Mouse (Mus musculus) limb, embryonic 14.5 days (tissue): ENCODE results near the gene Hunk. TPM values are rescaled to one million over a fixed set of nuclear protein-coding genes. Genes with fewer than 3 reads are reported as not detected.
A peak's percentile ranks its signal among the peaks of the same experiment; 100 is the strongest.

Source experiments
- ATAC-seq: fragments of 200-750 bp; cut with Nextera tagmentation; 2 replicates; pipeline ENCODE4 v1.8.0; 2017; ENCODE audit warnings: low read depth, moderate number of reproducible peaks, moderate TSS enrichment; ENCODE audit not compliant: low FRiP score
- DNase-seq: peaks from one replicate; pipeline ENCODE4 v3.0.0-alpha.2; 2015; ENCODE audit warnings: low spot score
- H3K27ac ChIP-seq: fragments of 300-500 bp; sonication (generic); replicated peaks from 2 replicates; pipeline ENCODE4 v1.5.1; 2014; ENCODE audit warnings: low read depth, mild to moderate bottlenecking, low read length, moderate library complexity, mixed read lengths
- H3K27me3 ChIP-seq: fragments of 300-500 bp; sonication (generic); 2 replicates; pipeline ENCODE4 v1.6.1; 2014; ENCODE audit warnings: low read length, mixed read lengths; ENCODE audit not compliant: control insufficient read depth, insufficient read depth
- H3K36me3 ChIP-seq: fragments of 300-500 bp; sonication (generic); 2 replicates; pipeline ENCODE4 v1.6.1; 2014; ENCODE audit warnings: mild to moderate bottlenecking, low read length, moderate library complexity, mixed read lengths; ENCODE audit not compliant: control insufficient read depth, insufficient read depth
- H3K4me1 ChIP-seq: fragments of 300-500 bp; sonication (generic); 2 replicates; pipeline ENCODE4 v1.6.1; 2014; ENCODE audit warnings: antibody characterized with exemption, low read length, mixed read lengths; ENCODE audit not compliant: control insufficient read depth, insufficient read depth
- H3K4me2 ChIP-seq: fragments of 300-500 bp; sonication (generic); replicated peaks from 2 replicates; pipeline ENCODE4 v1.6.1; 2014; ENCODE audit warnings: low read depth, mild to moderate bottlenecking, low read length, moderate library complexity; ENCODE audit not compliant: severe bottlenecking
- H3K4me3 ChIP-seq: fragments of 300-500 bp; sonication (generic); replicated peaks from 2 replicates; pipeline ENCODE4 v1.5.1; 2014; ENCODE audit warnings: low read length
- H3K9ac ChIP-seq: fragments of 300-500 bp; sonication (generic); 2 replicates; pipeline ENCODE4 v1.6.1; 2014; ENCODE audit warnings: mild to moderate bottlenecking, low read depth, low read length, moderate library complexity; ENCODE audit not compliant: severe bottlenecking
- H3K9me3 ChIP-seq: fragments of 300-500 bp; sonication (generic); 2 replicates; pipeline ENCODE4 v1.6.1; 2016; ENCODE audit warnings: low read length; ENCODE audit not compliant: control insufficient read depth
- POLR2A ChIP-seq: fragments of 200-500 bp; IDR thresholded peaks from 2 replicates; pipeline ENCODE4 v1.8.0; 2012; ENCODE audit warnings: inconsistent platforms, mild to moderate bottlenecking, moderate library complexity, borderline replicate concordance; ENCODE audit not compliant: insufficient read depth, insufficient read length; ENCODE audit errors: extremely low read depth
- whole genome bisulfite sequencing: fragments of 180-500 bp; shearing (Covaris S2); extraction: QIAGEN DNeasy Blood & Tissue Kit; methylation state at CpG from one replicate; pipeline ENCODE4 v1.1.7; 2014; 5-methylcytosine and 5-hydroxymethylcytosine counted together
- polyA plus RNA-seq, 2 experiments: library from polyadenylated mRNA; depleted of rRNA in 1 of 2; stranded (reverse) in 1 of 2; unstranded in 1 of 2; fragments of >200 nt; fragmentation: Nextera tagmentation in 1 of 2; extraction: Ambion mirVana in 1 of 2; gene quantifications; 2 replicates each; pipeline versions ENCODE4 v1.2.1 to v1.2.3; 2012 to 2014

Hunk gene
- polyA plus RNA-seq, 2 experiments, result 14.1 to 19.9 TPM

DNA sequence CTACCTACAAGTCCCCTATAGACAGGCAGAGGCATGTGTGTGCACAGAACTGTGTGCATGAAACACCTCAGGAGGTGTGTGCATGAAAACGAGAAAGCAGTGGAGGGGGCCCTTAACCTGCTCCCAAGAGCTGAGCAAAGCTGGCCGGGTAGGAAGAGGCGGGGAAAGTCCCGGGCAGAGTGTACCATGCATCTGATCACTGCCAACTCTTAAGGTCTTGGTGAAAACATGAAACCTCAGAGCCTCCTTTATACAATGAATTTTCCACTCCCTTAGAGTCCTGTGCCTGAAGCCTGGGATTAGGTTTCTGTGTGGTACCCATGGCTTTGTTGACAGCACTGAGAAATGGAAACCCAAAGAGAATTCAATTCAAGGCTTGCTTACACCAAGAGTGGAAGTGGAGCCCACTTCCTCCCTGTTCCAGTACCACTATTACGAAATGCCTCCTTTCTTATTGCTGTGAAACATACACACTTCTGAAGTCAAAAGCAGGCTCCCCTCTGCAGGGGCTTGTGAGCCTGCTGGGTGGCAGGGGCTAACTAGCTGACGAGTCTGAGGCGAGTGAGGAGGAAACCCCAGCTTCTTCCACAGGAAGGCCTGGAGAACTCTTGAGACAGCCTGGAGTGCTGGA lies 70.8 kb downstream of the Hunk start:
- H3K9me3 ChIP-seq, result no peaks in the 10 kb centered on the region
- no peak overlapping the region for H3K4me3 ChIP-seq
- H3K27me3 ChIP-seq, result no peaks in the 10 kb centered on the region
- no peak overlapping the region for H3K9ac ChIP-seq
- H3K36me3 ChIP-seq, result peaks cover 37% of the 10 kb centered on the region
- H3K27ac ChIP-seq, result no peak overlapping the region
- H3K4me1 ChIP-seq, result peaks cover 54% of the 10 kb centered on the region
- 65% methylated on average over 7 of the region's 7 CpGs for WGBS
- DNase-seq (no peak), ATAC-seq (no peak)
- no peak overlapping the region for H3K4me2 ChIP-seq
- no peak for TF ChIP-seq POLR2A

DNA sequence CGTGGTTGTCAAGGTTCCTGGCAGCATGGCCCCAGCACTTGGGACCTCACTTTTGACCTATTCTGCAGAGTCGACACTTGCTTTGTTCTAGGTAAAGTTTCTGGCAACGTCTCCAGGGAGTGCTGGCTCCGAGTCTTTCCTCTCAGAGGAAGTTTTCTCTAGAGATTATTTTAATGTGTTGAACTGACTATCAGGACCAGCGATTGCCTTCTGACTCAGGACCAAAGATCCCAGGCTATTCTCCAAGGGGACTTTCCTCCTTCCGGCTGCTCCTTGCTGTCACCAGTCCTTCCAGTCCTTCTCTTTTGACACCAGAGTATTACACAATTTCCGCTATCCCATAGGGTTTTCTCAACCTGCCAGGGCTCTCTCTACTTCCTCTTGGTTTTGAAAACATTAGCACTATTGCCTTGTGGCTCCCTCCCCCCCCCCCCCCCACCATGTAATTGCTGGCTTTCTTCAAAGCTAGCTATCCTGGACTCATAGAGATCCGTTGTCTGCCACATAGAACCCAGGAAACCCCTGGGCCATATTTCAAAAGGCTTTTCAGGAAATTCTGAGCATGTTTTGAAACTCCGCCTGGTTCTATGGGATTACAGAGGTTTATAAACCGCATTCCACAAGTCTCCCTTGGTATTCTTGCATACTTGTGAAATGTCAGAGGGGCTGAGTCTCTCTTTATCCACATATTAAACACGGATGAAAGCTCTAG lies 73.2 kb downstream of the Hunk start:
- ATAC-seq (peak; percentile 58), DNase-seq (peak; percentile 80)
- H3K4me3 ChIP-seq, result no peak overlapping the region
- H3K4me2 ChIP-seq, result no peak overlapping the region
- H3K27me3 ChIP-seq, result no peaks in the 10 kb centered on the region
- H3K27ac ChIP-seq, result peak overlapping the region; percentile 44; the same call in 1 of the 2 replicates
- H3K9ac ChIP-seq, result no peak overlapping the region
- peaks cover 36% of the 10 kb centered on the region for H3K4me1 ChIP-seq
- TF ChIP-seq POLR2A, result no peak
- 32% methylated on average over 11 of the region's 11 CpGs for WGBS
- no peaks in the 10 kb centered on the region for H3K9me3 ChIP-seq
- H3K36me3 ChIP-seq, result peaks cover 46% of the 10 kb centered on the region

DNA sequence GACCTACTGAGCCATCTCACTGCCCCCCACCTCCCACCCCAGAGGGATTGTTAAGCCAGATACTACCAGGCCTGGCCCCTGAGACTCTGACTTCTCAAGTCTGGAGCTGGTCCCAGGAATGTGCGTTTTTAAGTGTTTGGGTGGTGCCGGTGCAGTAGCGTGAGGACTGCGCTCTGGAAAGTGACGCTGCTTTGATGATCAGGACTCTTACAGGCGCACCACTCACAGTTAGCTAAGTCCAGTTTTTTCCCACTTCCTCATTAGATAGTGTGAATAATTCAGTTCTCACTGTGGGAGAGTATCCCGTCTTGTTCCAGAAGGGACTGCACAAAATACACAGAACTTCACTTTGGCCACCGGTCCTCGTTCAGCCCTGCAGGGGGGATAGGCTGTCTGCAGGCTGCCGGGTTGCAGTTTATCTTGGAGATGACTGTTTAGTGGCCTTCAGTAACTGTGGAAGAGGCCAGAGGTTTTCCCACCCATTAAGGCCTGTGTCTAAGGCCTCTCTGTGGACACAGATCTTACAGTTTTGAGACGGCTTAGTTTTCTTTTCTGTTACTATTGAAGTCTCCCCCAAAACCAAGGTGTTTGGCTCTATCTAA lies 75.6 kb downstream of the Hunk start:
- Histone ChIP-seq H3K9me3 (0 out of 2 replicates have a peak, but pooled peaks cover 4% of the 10 kb centered on the region), H3K4me2 (no peak overlapping the region), H3K27ac (no peak overlapping the region), H3K4me3 (no peak overlapping the region), H3K4me1 (peaks cover 30% of the 10 kb centered on the region), H3K27me3 (no peaks in the 10 kb centered on the region), H3K36me3 (peaks cover 40% of the 10 kb centered on the region), H3K9ac (no peak overlapping the region)
- DNase-seq (peak; percentile 26), ATAC-seq (no peak; the same call in 1 of the 2 replicates)
- 36% methylated on average over 11 of the region's 11 CpGs for WGBS
- no peak for TF ChIP-seq POLR2A

DNA sequence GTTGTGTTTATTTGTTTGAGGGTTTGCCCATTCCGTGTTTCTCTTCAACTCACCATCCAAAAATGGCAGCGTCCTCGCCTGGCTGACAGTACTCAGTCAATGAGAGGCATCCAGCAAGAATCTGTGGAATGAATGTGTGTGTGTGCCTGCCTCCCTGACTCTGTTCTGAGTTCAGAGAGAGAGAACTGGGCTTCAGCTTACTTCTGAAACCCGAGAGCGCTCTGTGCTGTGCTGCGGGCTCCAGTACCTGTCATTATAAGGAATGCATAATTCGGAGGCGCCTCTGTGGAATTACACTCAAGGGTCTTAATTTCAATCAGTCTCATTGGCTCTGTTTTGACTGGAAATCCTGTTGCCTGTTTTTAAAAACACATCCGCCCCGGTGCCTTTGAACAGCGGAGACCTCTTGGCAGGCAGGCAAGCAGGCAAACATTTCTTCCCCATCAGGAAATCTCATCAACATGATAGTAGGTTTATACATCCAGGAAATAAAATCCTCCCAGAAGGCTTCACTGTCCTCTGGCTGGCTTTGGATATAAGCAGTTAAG lies 77.0 kb downstream of the Hunk start:
- no peak for TF ChIP-seq POLR2A
- peaks cover 36% of the 10 kb centered on the region for H3K36me3 ChIP-seq
- peaks cover 30% of the 10 kb centered on the region for H3K4me1 ChIP-seq
- 48% methylated on average over 11 of the region's 11 CpGs for WGBS
- no peak overlapping the region for H3K4me3 ChIP-seq
- H3K9me3 ChIP-seq, result 0 out of 2 replicates have a peak, but pooled peaks cover 4% of the 10 kb centered on the region
- H3K9ac ChIP-seq, result no peak overlapping the region
- no peaks in the 10 kb centered on the region for H3K27me3 ChIP-seq
- DNase-seq (peak; percentile 38), ATAC-seq (peak; percentile 42; the same call in 1 of the 2 replicates)
- H3K27ac ChIP-seq, result 0 out of 2 replicates have a peak overlapping the region, but pooled peaks have one; percentile 4
- no peak overlapping the region for H3K4me2 ChIP-seq

DNA sequence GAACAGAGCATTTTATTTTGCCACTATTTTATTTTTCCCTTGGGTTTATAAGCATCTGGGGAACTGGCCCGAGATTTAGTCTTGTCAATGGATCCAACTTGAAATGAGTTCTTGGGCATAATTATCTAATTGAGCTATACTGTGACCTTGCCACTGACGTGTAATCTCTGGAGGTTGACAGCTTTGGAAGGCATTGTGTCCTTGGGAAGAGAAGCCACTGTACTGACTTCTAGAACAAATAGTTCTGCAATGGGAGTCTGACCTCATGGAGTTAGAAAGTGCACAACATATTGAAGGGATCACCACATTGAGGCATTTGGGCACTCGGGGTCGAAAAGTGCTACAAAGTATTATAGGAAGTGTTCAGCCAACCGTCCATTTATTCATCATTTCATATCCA lies 79.3 kb downstream of the Hunk start:
- Histone ChIP-seq H3K4me2 (no peak overlapping the region), H3K27me3 (no peaks in the 10 kb centered on the region), H3K9ac (no peak overlapping the region), H3K4me3 (no peak overlapping the region), H3K36me3 (peaks cover 56% of the 10 kb centered on the region), H3K4me1 (peaks cover 18% of the 10 kb centered on the region), H3K9me3 (0 out of 2 replicates have a peak, but pooled peaks cover 4% of the 10 kb centered on the region), H3K27ac (no peak overlapping the region)
- 93% methylated on average over 5 of the region's 5 CpGs for WGBS
- ATAC-seq (no peak), DNase-seq (no peak)
- no peak for TF ChIP-seq POLR2A
